Mouse (Mus musculus) E14TG2a.4 (cell line): Measurements from ENCODE around the gene Pik3c2a.

Experiments used
- CTCF ChIP-seq: conservative IDR thresholded peaks from 2 replicates; pipeline ENCODE4 v1.5.1; 2014; ENCODE audit warnings: low read length
- NANOG ChIP-seq: IDR thresholded peaks from 2 replicates; pipeline ENCODE4 v1.6.1; 2014; ENCODE audit warnings: borderline replicate concordance, low read length, mixed read lengths

GRCm38 (mm10) chr7:116331246-116331645, 112.0 kb downstream of the Pik3c2a start:
- TF ChIP-seq CTCF (no peak), NANOG (no peak)
